In the genomic region with DNA sequence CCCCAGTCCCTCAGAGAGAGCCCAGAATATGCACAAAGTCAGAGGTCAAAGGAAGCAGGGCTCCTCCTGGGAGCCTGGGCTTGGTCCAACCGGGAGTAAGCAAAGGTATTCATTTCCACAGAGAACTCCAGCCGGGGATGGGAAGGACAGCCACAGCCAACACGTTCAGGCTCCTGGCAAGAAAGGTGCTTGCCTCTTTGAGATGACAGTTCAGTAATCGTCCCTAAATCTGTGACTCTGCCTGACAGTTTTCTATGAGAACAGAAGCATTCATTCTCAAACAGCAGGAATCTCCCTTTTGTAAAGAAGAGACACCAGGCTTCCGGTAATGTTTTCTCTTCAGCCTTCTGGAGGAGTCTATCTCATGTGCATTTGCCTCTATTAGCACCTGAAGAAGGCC, we compare ENCODE assay signal across 14 mouse cellular contexts. TPM values are rescaled to one million over a fixed set of nuclear protein-coding genes. Genes with fewer than 3 reads are reported as not detected.
A peak's percentile ranks its signal among the peaks of the same experiment; 100 is the strongest.
DNase-seq lines count a peak whose midpoint lies in the region; ATAC-seq and TF ChIP-seq lines count a peak whose summit lies in the region.
"Had no signal": no experiment of that assay in that cellular context is flagged by ENCODE, and none has a peak within 500 bp of the region (broad histone marks: within the 10 kb centered on the region; RNA-seq: fewer than 3 reads in every experiment).

No protein-coding gene starts in this region.

- H3K27ac ChIP-seq in heart, embryonic 12.5 days (ENCODE audit: poor library complexity, severe bottlenecking) = no peak overlapping the region
- no peak overlapping the region for H3K27ac ChIP-seq in embryonic facial prominence, embryonic 12.5 days
- H3K27ac ChIP-seq in hindbrain, embryonic 16.5 days (ENCODE audit: low read depth, low read length) = peak overlapping the region; percentile 12; the same call in 1 of the 2 replicates
- no peak overlapping the region for H3K27ac ChIP-seq in midbrain, postnatal 0 days (ENCODE audit: low read depth, low read length)
- H3K27ac ChIP-seq: liver, embryonic 12.5 days; macrophage had no signal

- H3K4me3 ChIP-seq in heart, embryonic 12.5 days = no peak overlapping the region
- H3K4me3 ChIP-seq in embryonic facial prominence, embryonic 12.5 days = 0 out of 2 replicates have a peak overlapping the region, but pooled peaks have one; percentile 99
- no peak overlapping the region for H3K4me3 ChIP-seq in hindbrain, embryonic 16.5 days (ENCODE audit: low read length)
- H3K4me3 ChIP-seq in midbrain, postnatal 0 days (ENCODE audit: low read depth, low read length) = no peak overlapping the region
- H3K4me3 ChIP-seq: liver, embryonic 12.5 days had no signal

- H3K9me3 ChIP-seq in heart, embryonic 12.5 days (replicated peaks) = no peaks in the 10 kb centered on the region
- H3K9me3 ChIP-seq in embryonic facial prominence, embryonic 12.5 days = no peaks in the 10 kb centered on the region
- no peaks in the 10 kb centered on the region for H3K9me3 ChIP-seq in hindbrain, embryonic 16.5 days (ENCODE audit: control insufficient read depth, low read length)
- no peaks in the 10 kb centered on the region for H3K9me3 ChIP-seq in midbrain, postnatal 0 days (ENCODE audit: low read length)
- H3K9me3 ChIP-seq: liver, embryonic 12.5 days had no signal

- TF ChIP-seq CTCF in midbrain, postnatal 0 days (IDR thresholded peaks at IDR 0.05) = no peak

- H3K36me3 ChIP-seq in heart, embryonic 12.5 days = peaks cover 23% of the 10 kb centered on the region
- H3K36me3 ChIP-seq in embryonic facial prominence, embryonic 12.5 days = peaks cover 23% of the 10 kb centered on the region
- H3K36me3 ChIP-seq in hindbrain, embryonic 16.5 days (ENCODE audit: control insufficient read depth, insufficient read depth, low read length) = no peaks in the 10 kb centered on the region
- no peaks in the 10 kb centered on the region for H3K36me3 ChIP-seq in midbrain, postnatal 0 days (ENCODE audit: insufficient read depth, low read length)

- DNase-seq in heart, postnatal 14 days = no peak
- no peak for DNase-seq in midbrain, postnatal 0 days (ENCODE audit: low spot score)
- DNase-seq in adrenal gland, postnatal 4 days (ENCODE audit: low spot score in 2 of 2) = no peak
- DNase-seq in adrenal gland, postnatal 25 days = no peak
- no peak for DNase-seq in Muller cell, postnatal 12 days (ENCODE audit: inconsistent ontology term)
- DNase-seq: adrenal gland, adult 8-10 months; cerebellum, adult 11 months; kidney, adult 8-10 months; layer of hippocampus, adult 9-11 months had no signal

- 0 out of 2 replicates have a peak overlapping the region, but pooled peaks have one; percentile 20 for H3K9ac ChIP-seq in heart, embryonic 12.5 days
- no peak overlapping the region for H3K9ac ChIP-seq in embryonic facial prominence, embryonic 12.5 days
- H3K9ac ChIP-seq in hindbrain, embryonic 16.5 days (ENCODE audit: low read depth, low read length) = peak overlapping the region; percentile 27; the same call in 1 of the 2 replicates
- H3K9ac ChIP-seq in midbrain, postnatal 0 days (replicated peaks; ENCODE audit: low read length, poor library complexity, severe bottlenecking) = peak overlapping the region; percentile 19; the same call in 1 of the 2 replicates
- H3K9ac ChIP-seq: liver, embryonic 12.5 days had no signal

- intact Hi-C loops in heart, postnatal 14 days (cut with DNase I) = loop anchor here (5.0 kb wide), 2 partner anchors 43 to 127 kb away; no protein-coding TSS in a partner anchor

- no peaks in the 10 kb centered on the region for H3K27me3 ChIP-seq in heart, embryonic 12.5 days (replicated peaks)
- 0 out of 2 replicates have a peak, but pooled peaks cover 4% of the 10 kb centered on the region for H3K27me3 ChIP-seq in embryonic facial prominence, embryonic 12.5 days
- peaks cover 35% of the 10 kb centered on the region for H3K27me3 ChIP-seq in hindbrain, embryonic 16.5 days (replicated peaks; ENCODE audit: control insufficient read depth, insufficient read depth, low read length)
- H3K27me3 ChIP-seq in midbrain, postnatal 0 days (ENCODE audit: insufficient read depth, low read length) = peaks cover 10% of the 10 kb centered on the region; the same call in 1 of the 2 replicates

- H3K4me1 ChIP-seq in heart, embryonic 12.5 days (replicated peaks) = peaks cover 53% of the 10 kb centered on the region
- peaks cover 58% of the 10 kb centered on the region for H3K4me1 ChIP-seq in embryonic facial prominence, embryonic 12.5 days
- peaks cover 19% of the 10 kb centered on the region for H3K4me1 ChIP-seq in hindbrain, embryonic 16.5 days (ENCODE audit: control insufficient read depth, insufficient read depth, low read depth, low read length)
- peaks cover 5% of the 10 kb centered on the region for H3K4me1 ChIP-seq in midbrain, postnatal 0 days (ENCODE audit: insufficient read depth, low read length)

- WGBS in heart, embryonic 12.5 days = 57% methylated on average over 5 of the region's 5 CpGs
- 38% methylated on average over 5 of the region's 5 CpGs for WGBS in embryonic facial prominence, embryonic 12.5 days
- 34% methylated on average over 5 of the region's 5 CpGs for WGBS in hindbrain, embryonic 16.5 days
- WGBS in midbrain, postnatal 0 days = 33% methylated on average over 5 of the region's 5 CpGs

- ATAC-seq in heart, embryonic 12.5 days (ENCODE audit: insufficient number of reproducible peaks, low FRiP score) = no peak
- ATAC-seq in embryonic facial prominence, embryonic 12.5 days (ENCODE audit: insufficient number of reproducible peaks, insufficient read depth, low FRiP score, low TSS enrichment) = no peak
- no peak for ATAC-seq in hindbrain, embryonic 16.5 days
- no peak for ATAC-seq in midbrain, postnatal 0 days (ENCODE audit: low FRiP score)
- ATAC-seq: liver, embryonic 12.5 days had no signal

- no peak overlapping the region for H3K4me2 ChIP-seq in heart, embryonic 12.5 days
- peak overlapping the region; percentile 86 for H3K4me2 ChIP-seq in embryonic facial prominence, embryonic 12.5 days (replicated peaks)
- peak overlapping the region; percentile 35 for H3K4me2 ChIP-seq in hindbrain, embryonic 16.5 days (ENCODE audit: low read length)
- H3K4me2 ChIP-seq in midbrain, postnatal 0 days (ENCODE audit: low read depth, low read length, poor library complexity, severe bottlenecking) = no peak overlapping the region
- H3K4me2 ChIP-seq: liver, embryonic 12.5 days had no signal

RNA-seq across cellular contexts. Expression of a gene that starts 4.6 kb away (rescaled TPM):
- polyA plus RNA-seq in heart, embryonic 12.5 days (2016; fragmentation: Nextera tagmentation; extraction: Ambion mirVana) = 20.7 and 22.5 TPM in 2 replicates
- 10 to 100 TPM; 12.2 to 13.6 TPM for total RNA-seq in heart, postnatal 14 days (2021)
- polyA plus RNA-seq in embryonic facial prominence, embryonic 12.5 days (2016; fragmentation: Nextera tagmentation; extraction: Ambion mirVana) = 51.0 and 52.4 TPM in 2 replicates
- 27.4 and 31.8 TPM in 2 replicates for polyA plus RNA-seq in hindbrain, embryonic 16.5 days (2015; fragmentation: Nextera tagmentation; extraction: Ambion mirVana)
- 129 and 200 TPM in 2 replicates for total RNA-seq in midbrain, postnatal 0 days (2014; rRNA removed)
- polyA plus RNA-seq in midbrain, postnatal 0 days (2015; fragmentation: Nextera tagmentation; extraction: Ambion mirVana) = 50.8 and 55.4 TPM in 2 replicates
- total RNA-seq in adrenal gland, postnatal 4 days (2021) = 10 to 100 TPM; 37.8 to 41.2 TPM
- total RNA-seq in adrenal gland, postnatal 25 days (2021) = 25.1 and 33.4 TPM in 2 replicates

Comparison
In these comparisons a context has a peak if more than half of its experiments do, and no peak if none do; other contexts are left out.
1. H3K4me2 ChIP-seq: peak in embryonic facial prominence, embryonic 12.5 days (single experiment) and hindbrain, embryonic 16.5 days (single experiment); none in heart, embryonic 12.5 days (single experiment) and midbrain, postnatal 0 days (single experiment).